Mouse (Mus musculus): ENCODE data around the gene L3hypdh. TPM values are rescaled to one million over a fixed set of nuclear protein-coding genes. Genes with fewer than 3 reads are reported as not detected.

Gene L3hypdh
- polyA plus RNA-seq, 1 experiment from 2014 or later = 12.7 TPM

Small RNA genes within 50 kb of the gene (microRNA-seq; reads per million reads assigned to microRNA genes)
- not detected for gene Gm24466

Other genes starting within 250 kb of the L3hypdh start
- gene Gpr135, start 14.3 kb downstream of the L3hypdh start, polyA plus RNA-seq (2015; fragmentation: Nextera tagmentation; extraction: Ambion mirVana) = 6.7 and 8.4 TPM in 2 replicates
- gene Jkamp, start 150 bp upstream of the L3hypdh start, polyA plus RNA-seq (2015; fragmentation: Nextera tagmentation; extraction: Ambion mirVana) = 122 and 127 TPM in 2 replicates
- gene Ccdc175, start 99.6 kb upstream of the L3hypdh start, polyA plus RNA-seq (2015; fragmentation: Nextera tagmentation; extraction: Ambion mirVana) = 0.12 TPM in 1 of 2 replicates, not detected in the other